Mouse (Mus musculus): ENCODE results near the gene Pard3b. TPM values are rescaled to one million over a fixed set of nuclear protein-coding genes. Genes with fewer than 3 reads are reported as not detected.

Gene Pard3b
- polyA plus RNA-seq, 1 experiment: 0.71 TPM

- TF ChIP-seq POLR2A (IDR thresholded peaks at IDR 0.05; ENCODE audit: control insufficient read depth, extremely low read depth, insufficient read depth, low read length, poor library complexity) (no peak), CTCF (IDR thresholded peaks at IDR 0.05; ENCODE audit: borderline replicate concordance, control insufficient read depth, extremely low read depth, insufficient read depth, low read length, poor library complexity) (no peak)
- WGBS: 94% methylated on average over 4 of the region's 4 CpGs
- H3K27ac ChIP-seq (ENCODE audit: control insufficient read depth, insufficient read depth, low read length): no peak overlapping the region
Observed at GRCm38 (mm10) chr1:62625332-62625731, 986.7 kb downstream of the Pard3b start.

GRCm38 (mm10) chr1:62625819-62626505, 987.3 kb downstream of the Pard3b start:
- Histone ChIP-seq H3K27me3 (ENCODE audit: control insufficient read depth, insufficient read depth, low read length) (no peaks in the 10 kb centered on the region), H3K36me3 (ENCODE audit: control insufficient read depth, insufficient read depth, low read length) (no peaks in the 10 kb centered on the region), H3K4me3 (ENCODE audit: control insufficient read depth, insufficient read depth, low read length) (no peak overlapping the region), H3K4me1 (replicated peaks; ENCODE audit: control insufficient read depth, insufficient read depth, low read length) (no peaks in the 10 kb centered on the region), H3K27ac (ENCODE audit: control insufficient read depth, insufficient read depth, low read length) (no peak overlapping the region)
- no peak for DNase-seq
- 92% methylated on average over 10 of the region's 10 CpGs for WGBS
- no peak for TF ChIP-seq POLR2A (IDR thresholded peaks at IDR 0.05; ENCODE audit: control insufficient read depth, extremely low read depth, insufficient read depth, low read length, poor library complexity)
- no peak for TF ChIP-seq CTCF (IDR thresholded peaks at IDR 0.05; ENCODE audit: borderline replicate concordance, control insufficient read depth, extremely low read depth, insufficient read depth, low read length, poor library complexity)

More at GRCm38 (mm10) chr1:62625332-62625731, 986.7 kb downstream of the Pard3b start:
- Histone ChIP-seq H3K4me1 (replicated peaks; ENCODE audit: control insufficient read depth, insufficient read depth, low read length) (no peaks in the 10 kb centered on the region), H3K27me3 (ENCODE audit: control insufficient read depth, insufficient read depth, low read length) (no peaks in the 10 kb centered on the region), H3K36me3 (ENCODE audit: control insufficient read depth, insufficient read depth, low read length) (no peaks in the 10 kb centered on the region), H3K4me3 (ENCODE audit: control insufficient read depth, insufficient read depth, low read length) (no peak overlapping the region)
- DNase-seq: no peak

- no peak for DNase-seq
- TF ChIP-seq CTCF (IDR thresholded peaks at IDR 0.05; ENCODE audit: borderline replicate concordance, control insufficient read depth, extremely low read depth, insufficient read depth, low read length, poor library complexity): no peak
- no peak for TF ChIP-seq POLR2A (IDR thresholded peaks at IDR 0.05; ENCODE audit: control insufficient read depth, extremely low read depth, insufficient read depth, low read length, poor library complexity)
- 92% methylated on average over 1 of the region's 1 CpGs for WGBS
- Histone ChIP-seq H3K27ac (ENCODE audit: control insufficient read depth, insufficient read depth, low read length) (no peak overlapping the region), H3K4me1 (replicated peaks; ENCODE audit: control insufficient read depth, insufficient read depth, low read length) (no peaks in the 10 kb centered on the region), H3K27me3 (ENCODE audit: control insufficient read depth, insufficient read depth, low read length) (no peaks in the 10 kb centered on the region), H3K4me3 (ENCODE audit: control insufficient read depth, insufficient read depth, low read length) (no peak overlapping the region), H3K36me3 (ENCODE audit: control insufficient read depth, insufficient read depth, low read length) (no peaks in the 10 kb centered on the region)
Observed at GRCm38 (mm10) chr1:62629952-62630351, 991.3 kb downstream of the Pard3b start.

- no peak for DNase-seq
- WGBS: 93% methylated on average over 10 of the region's 10 CpGs
- Histone ChIP-seq H3K4me3 (ENCODE audit: control insufficient read depth, insufficient read depth, low read length) (no peak overlapping the region), H3K27ac (ENCODE audit: control insufficient read depth, insufficient read depth, low read length) (no peak overlapping the region), H3K36me3 (ENCODE audit: control insufficient read depth, insufficient read depth, low read length) (no peaks in the 10 kb centered on the region), H3K4me1 (replicated peaks; ENCODE audit: control insufficient read depth, insufficient read depth, low read length) (no peaks in the 10 kb centered on the region), H3K27me3 (ENCODE audit: control insufficient read depth, insufficient read depth, low read length) (no peaks in the 10 kb centered on the region)
- TF ChIP-seq POLR2A (IDR thresholded peaks at IDR 0.05; ENCODE audit: control insufficient read depth, extremely low read depth, insufficient read depth, low read length, poor library complexity): no peak
- TF ChIP-seq CTCF (IDR thresholded peaks at IDR 0.05; ENCODE audit: borderline replicate concordance, control insufficient read depth, extremely low read depth, insufficient read depth, low read length, poor library complexity): no peak
Observed at GRCm38 (mm10) chr1:62631511-62632305, 993.1 kb downstream of the Pard3b start.

- Histone ChIP-seq H3K27ac (ENCODE audit: control insufficient read depth, insufficient read depth, low read length) (no peak overlapping the region), H3K4me3 (ENCODE audit: control insufficient read depth, insufficient read depth, low read length) (no peak overlapping the region), H3K27me3 (ENCODE audit: control insufficient read depth, insufficient read depth, low read length) (no peaks in the 10 kb centered on the region), H3K4me1 (replicated peaks; ENCODE audit: control insufficient read depth, insufficient read depth, low read length) (no peaks in the 10 kb centered on the region), H3K36me3 (ENCODE audit: control insufficient read depth, insufficient read depth, low read length) (no peaks in the 10 kb centered on the region)
- 100% methylated on average over 2 of the region's 2 CpGs for WGBS
- TF ChIP-seq CTCF (IDR thresholded peaks at IDR 0.05; ENCODE audit: borderline replicate concordance, control insufficient read depth, extremely low read depth, insufficient read depth, low read length, poor library complexity) (no peak), POLR2A (IDR thresholded peaks at IDR 0.05; ENCODE audit: control insufficient read depth, extremely low read depth, insufficient read depth, low read length, poor library complexity) (no peak)
- no peak for DNase-seq
Observed at GRCm38 (mm10) chr1:62632886-62633285, 994.3 kb downstream of the Pard3b start.

- 87% methylated on average over 6 of the region's 6 CpGs for whole genome bisulfite sequencing
- no peak overlapping the region for H3K4me3 ChIP-seq (ENCODE audit: control insufficient read depth, insufficient read depth, low read length)
- no peaks in the 10 kb centered on the region; the same call in 1 of the 2 replicates for H3K4me1 ChIP-seq (replicated peaks; ENCODE audit: control insufficient read depth, insufficient read depth, low read length)
- DNase-seq: no peak
- H3K27ac ChIP-seq (ENCODE audit: control insufficient read depth, insufficient read depth, low read length): no peak overlapping the region
- TF ChIP-seq CTCF (IDR thresholded peaks at IDR 0.05; ENCODE audit: borderline replicate concordance, control insufficient read depth, extremely low read depth, insufficient read depth, low read length, poor library complexity) (no peak), POLR2A (IDR thresholded peaks at IDR 0.05; ENCODE audit: control insufficient read depth, extremely low read depth, insufficient read depth, low read length, poor library complexity) (no peak)
- no peaks in the 10 kb centered on the region for H3K27me3 ChIP-seq (ENCODE audit: control insufficient read depth, insufficient read depth, low read length)
- no peaks in the 10 kb centered on the region for H3K36me3 ChIP-seq (ENCODE audit: control insufficient read depth, insufficient read depth, low read length)
Observed at GRCm38 (mm10) chr1:62635203-62635602, 996.6 kb downstream of the Pard3b start.

All from thymus, adult 2 months (tissue).